Mouse (Mus musculus): ENCODE measurements around the gene Tfam.

Gene Tfam

GRCm38 (mm10) chr10:71223101-71223500 lies 15.0 kb downstream of the Tfam start:
- DNase-seq (ENCODE audit: low spot score): no peak

GRCm38 (mm10) chr10:71222639-71223038 lies 15.4 kb downstream of the Tfam start:
- no peak for DNase-seq (ENCODE audit: low spot score)

GRCm38 (mm10) chr10:71218228-71218892 lies 19.7 kb downstream of the Tfam start:
- DNase-seq (ENCODE audit: low spot score): peak; percentile 57

GRCm38 (mm10) chr10:71215996-71216395 lies 22.1 kb downstream of the Tfam start:
- no peak for DNase-seq (ENCODE audit: low spot score)

- no peak for DNase-seq (ENCODE audit: low spot score)
These were observed 36.6 kb downstream of the Tfam start for GRCm38 (mm10) chr10:71201512-71201911.

- DNase-seq (ENCODE audit: low spot score): no peak
These were observed 37.1 kb downstream of the Tfam start for GRCm38 (mm10) chr10:71200964-71201363.

GRCm38 (mm10) chr10:71198676-71199075 lies 39.4 kb downstream of the Tfam start:
- no peak for DNase-seq (ENCODE audit: low spot score)

GRCm38 (mm10) chr10:71197036-71197785 lies 40.9 kb downstream of the Tfam start:
- DNase-seq (ENCODE audit: low spot score): no peak

- DNase-seq (ENCODE audit: low spot score): no peak
These were observed 42.6 kb downstream of the Tfam start for GRCm38 (mm10) chr10:71195501-71195900.

GRCm38 (mm10) chr10:71194713-71195112 lies 43.4 kb downstream of the Tfam start:
- DNase-seq (ENCODE audit: low spot score): no peak

- DNase-seq (ENCODE audit: low spot score): no peak
These were observed 44.8 kb downstream of the Tfam start for GRCm38 (mm10) chr10:71193319-71193718.

GRCm38 (mm10) chr10:71192886-71193285 lies 45.2 kb downstream of the Tfam start:
- DNase-seq (ENCODE audit: low spot score): no peak

GRCm38 (mm10) chr10:71188681-71189080 lies 49.4 kb downstream of the Tfam start:
- no peak for DNase-seq (ENCODE audit: low spot score)

- no peak for DNase-seq (ENCODE audit: low spot score)
These were observed 53.0 kb downstream of the Tfam start for GRCm38 (mm10) chr10:71185059-71185458.

GRCm38 (mm10) chr10:71183339-71184031 lies 54.6 kb downstream of the Tfam start:
- DNase-seq (ENCODE audit: low spot score): no peak

GRCm38 (mm10) chr10:71181931-71182330 lies 56.1 kb downstream of the Tfam start:
- no peak for DNase-seq (ENCODE audit: low spot score)

- DNase-seq (ENCODE audit: low spot score): no peak
These were observed 57.0 kb downstream of the Tfam start for GRCm38 (mm10) chr10:71181091-71181490.

- no peak for DNase-seq (ENCODE audit: low spot score)
These were observed 58.0 kb downstream of the Tfam start for GRCm38 (mm10) chr10:71180057-71180456.

- no peak for DNase-seq (ENCODE audit: low spot score)
These were observed 60.9 kb downstream of the Tfam start for GRCm38 (mm10) chr10:71177201-71177600.

- DNase-seq (ENCODE audit: low spot score): no peak
These were observed 61.7 kb downstream of the Tfam start for GRCm38 (mm10) chr10:71176341-71176740.
